Mouse (Mus musculus) forebrain, embryonic 11.5 days (tissue): ENCODE measurements around the gene Phldb2. TPM values are rescaled to one million over a fixed set of nuclear protein-coding genes. Genes with fewer than 3 reads are reported as not detected.
A peak's percentile ranks its signal among the peaks of the same experiment; 100 is the strongest.

Experiments used
- ATAC-seq: fragments of 200-750 bp; cut with Nextera tagmentation; replicated peaks from 2 replicates; pipeline ENCODE4 v1.8.0; 2017; ENCODE audit warnings: moderate TSS enrichment; ENCODE audit not compliant: low FRiP score
- DNase-seq: peaks from one replicate; pipeline ENCODE4 v3.0.0-alpha.2; 2017; ENCODE audit warnings: low spot score
- H3K27ac ChIP-seq: fragments of 300-500 bp; sonication (generic); 2 replicates; pipeline ENCODE4 v1.5.1; 2014; ENCODE audit warnings: low read depth, low read length
- H3K27me3 ChIP-seq: fragments of 300-500 bp; sonication (generic); 2 replicates; pipeline ENCODE4 v1.6.1; 2014; ENCODE audit warnings: mild to moderate bottlenecking, low read length, mixed read lengths; ENCODE audit not compliant: control insufficient read depth, insufficient read depth
- H3K36me3 ChIP-seq: fragments of 300-500 bp; sonication (generic); 2 replicates; pipeline ENCODE4 v1.6.1; 2014; ENCODE audit warnings: mild to moderate bottlenecking, low read length, moderate library complexity, mixed read lengths; ENCODE audit not compliant: control insufficient read depth, insufficient read depth
- H3K4me1 ChIP-seq: fragments of 300-500 bp; sonication (generic); replicated peaks from 2 replicates; pipeline ENCODE4 v1.6.1; 2014; ENCODE audit warnings: low read length, mixed read lengths; ENCODE audit not compliant: control insufficient read depth, insufficient read depth
- H3K4me2 ChIP-seq: fragments of 300-500 bp; sonication (generic); 2 replicates; pipeline ENCODE4 v1.6.1; 2014; ENCODE audit warnings: low read depth, mild to moderate bottlenecking, low read length, moderate library complexity, mixed read lengths; ENCODE audit not compliant: severe bottlenecking
- H3K4me3 ChIP-seq: fragments of 300-500 bp; sonication (generic); 2 replicates; pipeline ENCODE4 v1.5.1; 2014; ENCODE audit warnings: low read depth, low read length
- H3K9ac ChIP-seq: fragments of 300-500 bp; sonication (generic); 2 replicates; pipeline ENCODE4 v1.6.1; 2014; ENCODE audit warnings: low read length
- H3K9me3 ChIP-seq: fragments of 300-500 bp; sonication (generic); 2 replicates; pipeline ENCODE4 v1.6.1; 2016; ENCODE audit warnings: low read length, mixed read lengths; ENCODE audit not compliant: control insufficient read depth
- WGBS: fragments of 180-500 bp; shearing (Covaris S2); extraction: QIAGEN DNeasy Blood & Tissue Kit; methylation state at CpG from one replicate; pipeline ENCODE4 v1.1.7; 2014; 5-methylcytosine and 5-hydroxymethylcytosine counted together
- polyA plus RNA-seq: library from polyadenylated mRNA; unstranded; fragments of >200 nt; fragmentation: Nextera tagmentation; extraction: Ambion mirVana; gene quantifications from 2 replicates; pipeline ENCODE4 v1.2.1, GENCODE M21; 2014

Gene Phldb2
- polyA plus RNA-seq, 1 experiment from 2014 or later, result 31.5 TPM

DNA sequence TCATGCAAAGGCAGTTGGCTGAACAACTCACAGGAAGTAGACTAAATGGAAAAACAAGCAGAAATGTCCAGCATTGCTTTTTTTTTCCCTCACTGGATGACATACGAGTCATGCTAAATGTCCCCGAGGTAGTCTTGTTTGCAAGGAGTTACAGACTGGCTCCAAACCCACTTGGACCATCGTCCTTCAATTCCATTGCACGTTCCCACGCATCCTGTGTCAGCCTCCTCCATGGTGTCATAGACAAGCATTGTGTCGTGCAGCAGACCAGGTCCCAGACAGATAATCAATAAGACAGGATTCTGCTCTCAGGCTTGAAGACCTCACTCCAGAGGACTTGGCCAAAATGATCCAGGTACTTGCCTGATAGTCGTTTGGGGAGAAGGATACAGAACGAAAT is 10.4 kb upstream of the Phldb2 start:
- no peak for DNase-seq
- Histone ChIP-seq H3K4me1 (no peaks in the 10 kb centered on the region), H3K27ac (no peak overlapping the region), H3K9ac (no peak overlapping the region), H3K4me2 (no peak overlapping the region), H3K4me3 (no peak overlapping the region), H3K9me3 (no peaks in the 10 kb centered on the region), H3K36me3 (no peaks in the 10 kb centered on the region), H3K27me3 (no peaks in the 10 kb centered on the region)
- 91% methylated on average over 8 of the region's 8 CpGs for WGBS
- ATAC-seq, result no peak

DNA sequence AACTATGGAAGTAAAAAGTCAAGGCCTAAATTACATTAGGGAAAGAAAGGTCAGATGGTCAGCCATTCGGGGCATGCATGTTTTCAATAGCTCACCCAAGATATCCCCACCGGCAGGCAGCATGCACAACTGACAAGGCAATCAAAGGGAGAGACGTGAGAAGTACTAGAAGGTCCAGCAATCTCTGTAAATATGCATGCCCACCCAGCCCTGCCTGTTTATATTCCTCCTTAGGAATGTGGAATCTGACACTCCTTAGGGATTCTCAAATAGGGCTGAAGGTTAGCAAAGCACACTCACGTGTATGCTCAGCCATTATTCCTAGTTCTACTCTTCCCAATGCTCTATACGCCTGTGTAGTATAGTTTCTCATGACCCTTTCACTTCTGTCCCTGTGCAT is 9.7 kb upstream of the Phldb2 start:
- ATAC-seq (no peak), DNase-seq (no peak)
- 63% methylated on average over 5 of the region's 5 CpGs for WGBS
- Histone ChIP-seq H3K36me3 (no peaks in the 10 kb centered on the region), H3K9me3 (no peaks in the 10 kb centered on the region), H3K27ac (no peak overlapping the region), H3K4me2 (no peak overlapping the region), H3K4me1 (no peaks in the 10 kb centered on the region), H3K27me3 (no peaks in the 10 kb centered on the region), H3K4me3 (no peak overlapping the region), H3K9ac (no peak overlapping the region)

- Histone ChIP-seq H3K9me3 (no peaks in the 10 kb centered on the region), H3K36me3 (no peaks in the 10 kb centered on the region), H3K4me2 (no peak overlapping the region), H3K4me1 (no peaks in the 10 kb centered on the region), H3K4me3 (no peak overlapping the region), H3K27me3 (no peaks in the 10 kb centered on the region), H3K9ac (no peak overlapping the region), H3K27ac (no peak overlapping the region)
- ATAC-seq (no peak), DNase-seq (no peak)
- 80% methylated on average over 3 of the region's 3 CpGs for WGBS
Measured at GRCm38 (mm10) chr16:45960978-45961377, 7.6 kb upstream of the Phldb2 start.

GRCm38 (mm10) chr16:45956390-45956950 is 3.1 kb upstream of the Phldb2 start:
- H3K4me3 ChIP-seq, result no peak overlapping the region
- H3K9ac ChIP-seq, result no peak overlapping the region
- DNase-seq (no peak), ATAC-seq (no peak)
- H3K4me2 ChIP-seq, result no peak overlapping the region
- no peaks in the 10 kb centered on the region for H3K4me1 ChIP-seq
- no peaks in the 10 kb centered on the region for H3K27me3 ChIP-seq
- no peak overlapping the region for H3K27ac ChIP-seq
- 85% methylated on average over 4 of the region's 4 CpGs for WGBS
- no peaks in the 10 kb centered on the region for H3K9me3 ChIP-seq
- no peaks in the 10 kb centered on the region for H3K36me3 ChIP-seq

DNA sequence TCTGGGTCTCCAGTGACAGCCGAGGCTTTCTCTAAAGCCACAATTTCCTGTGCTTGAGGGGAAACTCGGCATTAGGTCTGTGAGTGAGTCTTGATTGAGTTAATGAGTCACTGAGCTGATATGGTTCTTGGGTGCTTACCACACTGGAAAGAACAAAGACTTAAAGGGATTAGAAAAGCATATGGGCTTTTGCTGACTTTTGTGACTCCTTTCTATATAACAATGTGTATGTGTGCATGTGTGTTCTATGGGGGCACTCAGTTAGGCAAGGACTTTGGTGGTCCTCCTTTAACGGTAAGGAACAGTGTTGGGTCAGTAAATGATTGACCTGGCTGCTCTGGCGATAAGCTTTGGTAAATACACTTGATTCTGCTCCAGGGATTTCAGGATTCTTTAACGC is 897 bp downstream of the Phldb2 start:
- DNase-seq (no peak), ATAC-seq (no peak)
- Histone ChIP-seq H3K4me1 (no peaks in the 10 kb centered on the region), H3K4me2 (no peak overlapping the region), H3K27ac (no peak overlapping the region), H3K36me3 (no peaks in the 10 kb centered on the region), H3K9ac (no peak overlapping the region), H3K27me3 (no peaks in the 10 kb centered on the region), H3K4me3 (no peak overlapping the region), H3K9me3 (no peaks in the 10 kb centered on the region)
- WGBS, result 71% methylated on average over 5 of the region's 5 CpGs

- no peak overlapping the region for H3K27ac ChIP-seq
- H3K9ac ChIP-seq, result no peak overlapping the region
- ATAC-seq, result no peak
- WGBS, result 91% methylated on average over 2 of the region's 2 CpGs
- no peak for DNase-seq
- H3K9me3 ChIP-seq, result no peaks in the 10 kb centered on the region
- no peaks in the 10 kb centered on the region for H3K4me1 ChIP-seq
- no peak overlapping the region for H3K4me2 ChIP-seq
- no peak overlapping the region for H3K4me3 ChIP-seq
- no peaks in the 10 kb centered on the region for H3K27me3 ChIP-seq
- no peaks in the 10 kb centered on the region for H3K36me3 ChIP-seq
Measured at GRCm38 (mm10) chr16:45952035-45952434, 1.4 kb downstream of the Phldb2 start.

- Histone ChIP-seq H3K4me1 (no peaks in the 10 kb centered on the region), H3K27me3 (no peaks in the 10 kb centered on the region), H3K9me3 (no peaks in the 10 kb centered on the region), H3K36me3 (no peaks in the 10 kb centered on the region), H3K4me2 (no peak overlapping the region), H3K9ac (no peak overlapping the region), H3K4me3 (no peak overlapping the region), H3K27ac (no peak overlapping the region)
- ATAC-seq (no peak), DNase-seq (no peak)
- WGBS, result 84% methylated on average over 2 of the region's 2 CpGs
Measured at GRCm38 (mm10) chr16:45946335-45946734, 7.1 kb downstream of the Phldb2 start.

DNA sequence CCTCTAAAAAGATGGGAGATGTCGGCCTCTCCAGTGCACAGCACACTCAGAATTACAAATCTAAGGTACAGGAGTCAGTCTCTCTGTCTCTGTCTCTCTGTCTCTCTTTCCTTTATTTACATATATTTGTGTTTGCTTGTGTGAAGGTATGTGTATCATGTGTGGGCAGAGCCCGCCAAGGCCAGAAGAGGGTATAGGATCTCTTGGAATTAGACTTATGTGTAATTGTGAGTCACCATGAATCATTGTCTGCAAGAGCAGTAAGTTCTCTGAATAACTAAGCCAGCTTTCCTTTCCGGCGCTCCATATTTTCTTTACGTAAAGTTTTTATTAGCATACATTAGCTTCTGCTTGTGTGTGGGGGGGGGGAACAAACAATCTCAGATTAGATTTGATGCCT is 7.7 kb downstream of the Phldb2 start:
- H3K4me1 ChIP-seq, result no peaks in the 10 kb centered on the region
- WGBS, result 94% methylated on average over 5 of the region's 5 CpGs
- no peak overlapping the region for H3K4me3 ChIP-seq
- no peaks in the 10 kb centered on the region for H3K9me3 ChIP-seq
- H3K4me2 ChIP-seq, result no peak overlapping the region
- no peak for DNase-seq
- no peak overlapping the region for H3K9ac ChIP-seq
- H3K27me3 ChIP-seq, result no peaks in the 10 kb centered on the region
- no peak overlapping the region for H3K27ac ChIP-seq
- ATAC-seq, result no peak
- H3K36me3 ChIP-seq, result no peaks in the 10 kb centered on the region

DNA sequence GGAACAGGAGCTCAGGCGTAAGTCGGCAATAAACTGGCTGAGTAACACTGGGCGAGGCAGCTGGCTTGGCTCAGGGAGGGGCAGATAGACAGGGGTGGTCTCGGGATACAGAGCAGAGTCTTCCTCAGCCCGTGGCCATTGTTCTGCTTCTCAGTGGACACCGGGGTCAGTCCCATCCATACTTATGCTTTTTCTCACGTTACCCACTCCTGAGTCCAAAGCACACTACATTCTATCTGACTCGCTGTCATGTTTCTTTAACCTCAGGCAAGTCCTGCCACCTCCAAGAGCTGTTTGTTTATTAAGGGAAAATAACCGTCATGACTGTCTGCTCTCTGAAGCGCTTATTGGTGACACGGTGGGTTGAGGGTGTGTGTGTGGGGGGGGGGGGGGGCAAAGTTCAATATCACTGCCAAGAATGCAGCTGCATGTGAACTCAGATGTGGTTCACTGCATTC is 8.2 kb downstream of the Phldb2 start:
- DNase-seq, result no peak
- ATAC-seq, result 0 out of 2 replicates have a peak, but pooled peaks have one; percentile 27
- Histone ChIP-seq H3K36me3 (no peaks in the 10 kb centered on the region), H3K4me3 (no peak overlapping the region), H3K9ac (no peak overlapping the region), H3K4me2 (no peak overlapping the region), H3K9me3 (no peaks in the 10 kb centered on the region), H3K4me1 (no peaks in the 10 kb centered on the region), H3K27ac (no peak overlapping the region), H3K27me3 (no peaks in the 10 kb centered on the region)
- 63% methylated on average over 11 of the region's 11 CpGs for WGBS
